Mouse (Mus musculus) adipocyte (in vitro differentiated cells): Measurements from ENCODE around the gene Grk6.
A peak's percentile ranks its signal among the peaks of the same experiment; 100 is the strongest.

ENCODE experiments used
- DNase-seq: peaks from one replicate; pipeline ENCODE4 v3.0.0-alpha.2; 2016; ENCODE audit warnings: low spot score

Gene Grk6

DNA sequence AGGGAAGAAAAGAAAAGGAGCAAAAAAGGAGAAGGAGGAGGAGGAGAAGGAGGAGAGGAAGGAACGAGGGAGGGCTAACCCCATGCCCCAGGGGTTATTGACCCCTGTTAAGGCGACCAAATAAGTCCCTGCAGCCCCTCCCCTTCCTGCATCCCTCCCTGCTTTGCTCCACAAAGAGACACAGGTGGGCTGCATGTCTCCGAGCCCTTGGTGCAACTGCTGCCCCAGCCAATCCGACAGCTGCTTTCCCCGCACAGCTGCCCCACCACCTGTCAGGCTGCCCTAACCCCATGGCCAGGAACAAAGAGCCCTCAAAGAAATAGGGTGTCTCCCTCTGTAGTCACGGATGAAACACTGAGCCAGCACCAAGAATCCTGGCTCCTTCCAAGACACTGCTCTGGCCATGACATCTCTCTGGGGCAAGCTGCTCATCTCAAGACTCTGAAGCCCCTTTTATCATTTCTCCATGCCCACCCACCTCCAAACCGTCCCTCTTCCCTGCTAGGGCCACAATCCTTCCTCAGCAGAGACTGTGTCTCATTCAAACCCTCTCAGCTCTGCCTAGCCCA is 39.7 kb downstream of the Grk6 start:
- DNase-seq = no peak

DNA sequence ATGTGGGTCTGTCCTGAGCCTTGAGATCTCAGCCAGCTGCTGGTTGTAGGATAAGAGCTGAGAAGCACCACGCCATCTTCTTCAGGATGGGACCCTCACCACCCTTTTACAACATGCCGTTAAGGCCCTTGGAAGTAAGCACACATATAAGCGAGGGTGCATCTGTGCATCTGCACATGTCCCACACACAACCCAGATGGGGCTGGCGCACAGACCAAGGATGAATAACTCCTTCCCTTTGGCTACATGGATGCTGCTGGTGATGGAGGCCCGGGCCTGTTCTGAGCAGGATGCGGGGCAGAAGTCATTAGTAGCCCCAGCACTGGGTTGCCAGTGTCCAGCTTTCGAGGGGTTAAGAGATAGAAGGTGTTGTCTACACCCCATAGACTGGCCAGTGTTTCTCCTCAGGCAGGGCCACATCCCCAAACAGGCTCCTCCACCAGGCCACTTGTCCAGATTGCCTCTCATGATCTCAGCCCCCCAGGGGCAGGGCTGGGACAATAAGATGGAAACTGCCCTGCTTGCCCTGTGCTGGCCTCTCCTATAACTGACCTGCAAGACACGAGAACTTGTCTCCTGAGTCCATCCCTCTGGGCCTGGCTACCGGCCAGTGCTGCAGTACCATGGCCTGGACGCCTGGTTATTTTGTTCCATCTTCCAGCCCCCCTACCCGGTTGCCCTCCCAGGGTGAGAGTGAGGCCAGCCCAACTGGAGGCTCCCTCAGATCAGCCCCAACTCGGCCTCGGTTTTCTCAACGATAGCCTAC is 41.3 kb downstream of the Grk6 start:
- DNase-seq = no peak

DNA sequence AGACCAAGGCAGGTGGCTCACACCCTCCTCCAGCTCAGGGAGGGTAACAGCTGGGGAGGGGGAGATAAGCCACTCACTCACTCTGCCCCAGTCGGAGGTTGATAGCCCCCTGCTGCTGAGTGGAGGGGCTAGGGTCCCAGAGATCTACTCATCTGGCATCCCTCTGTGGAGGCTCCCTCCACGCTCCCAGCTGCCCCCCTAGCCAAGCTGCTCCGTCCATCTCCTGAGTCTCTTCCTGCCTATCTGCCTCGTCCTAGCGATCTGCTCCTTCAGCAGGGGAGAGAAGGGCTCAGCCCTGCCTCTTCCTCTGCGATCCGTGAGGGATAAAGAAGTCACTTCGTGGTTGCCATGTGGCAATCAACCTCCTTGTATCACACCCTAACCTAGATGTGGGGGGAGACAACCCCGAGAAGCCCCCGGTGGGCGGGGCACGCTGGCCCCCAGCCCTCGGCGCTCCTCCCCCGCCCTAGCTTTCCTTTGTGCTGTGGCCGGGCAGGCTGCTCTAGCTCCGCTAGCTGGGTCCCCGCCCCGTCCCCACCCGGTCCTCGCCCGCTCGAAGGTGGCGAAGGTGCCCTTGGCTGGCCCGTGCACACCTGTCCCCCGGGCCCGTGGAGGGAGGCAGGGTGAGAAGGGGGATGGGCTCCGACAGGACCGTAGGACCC is 42.2 kb downstream of the Grk6 start:
- no peak for DNase-seq

DNA sequence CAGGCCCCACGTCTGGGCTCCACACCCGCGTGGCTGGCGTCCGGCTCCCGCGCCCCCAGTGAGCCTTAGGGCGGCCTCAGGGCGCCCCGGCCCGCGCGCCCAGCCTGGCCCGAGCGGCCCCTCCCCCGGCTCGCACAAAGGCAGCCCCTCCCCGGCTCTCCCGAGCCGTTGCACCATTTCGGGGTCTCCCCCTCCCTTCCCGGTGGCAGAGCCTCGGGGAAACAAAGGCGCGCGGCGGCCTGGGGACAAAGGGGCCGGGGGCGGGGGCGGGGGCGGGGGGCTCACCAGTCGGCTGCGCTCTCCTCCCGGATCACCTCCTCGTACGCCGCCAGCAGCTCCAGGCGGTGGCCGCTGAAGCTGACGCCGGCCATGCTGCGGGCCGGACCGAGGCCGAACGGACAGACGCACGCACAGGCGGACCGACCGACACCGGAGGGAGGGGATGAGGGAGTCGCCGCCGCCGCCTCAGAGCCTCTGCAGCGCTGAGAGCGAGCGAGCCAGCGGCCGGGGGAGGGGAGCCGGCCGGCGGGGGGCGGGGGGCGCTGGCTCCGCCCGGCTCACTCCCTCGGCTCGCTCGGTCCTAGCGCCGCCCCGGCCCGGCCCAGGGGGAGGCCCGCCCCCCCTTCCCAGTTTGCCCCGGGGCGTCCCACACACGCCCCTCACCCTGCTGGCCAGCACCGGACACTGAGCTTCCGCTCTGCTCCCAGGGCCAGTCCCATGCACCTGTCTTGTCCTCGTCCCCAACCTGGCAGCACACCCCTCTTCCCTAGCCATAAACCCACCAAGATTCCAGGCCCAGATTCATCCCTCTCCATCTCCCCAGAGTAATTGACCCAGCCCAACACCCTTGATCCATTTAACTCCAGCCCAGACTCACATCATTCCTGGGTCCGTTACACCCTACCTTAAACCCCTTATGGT is 43.0 kb downstream of the Grk6 start, which contains the start of gene Dbn1:
Gene Dbn1 (minus strand): TSS at position 534 of the 921 bp plus-strand sequence.
- DNase-seq = no peak

DNA sequence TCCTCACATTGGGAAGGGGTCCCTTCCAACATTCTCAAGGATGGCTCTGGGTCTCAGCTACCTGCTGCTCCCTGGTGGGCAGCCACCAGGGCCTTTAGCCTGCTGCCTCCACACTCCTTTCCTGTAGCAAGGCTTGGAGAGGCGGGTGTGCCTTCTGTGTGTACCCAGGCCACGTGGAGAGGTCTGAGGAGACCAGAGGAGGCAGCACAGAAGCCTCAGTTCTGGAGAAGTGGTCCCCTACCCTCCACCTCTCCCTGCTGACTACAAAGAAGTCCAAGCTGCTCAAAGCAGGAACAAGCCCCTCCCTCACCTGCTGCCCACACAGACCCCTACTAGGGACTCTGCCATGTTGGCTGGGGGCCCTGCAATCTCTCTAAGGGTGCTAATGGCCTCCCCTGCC is 49.4 kb downstream of the Grk6 start:
- DNase-seq = no peak

DNA sequence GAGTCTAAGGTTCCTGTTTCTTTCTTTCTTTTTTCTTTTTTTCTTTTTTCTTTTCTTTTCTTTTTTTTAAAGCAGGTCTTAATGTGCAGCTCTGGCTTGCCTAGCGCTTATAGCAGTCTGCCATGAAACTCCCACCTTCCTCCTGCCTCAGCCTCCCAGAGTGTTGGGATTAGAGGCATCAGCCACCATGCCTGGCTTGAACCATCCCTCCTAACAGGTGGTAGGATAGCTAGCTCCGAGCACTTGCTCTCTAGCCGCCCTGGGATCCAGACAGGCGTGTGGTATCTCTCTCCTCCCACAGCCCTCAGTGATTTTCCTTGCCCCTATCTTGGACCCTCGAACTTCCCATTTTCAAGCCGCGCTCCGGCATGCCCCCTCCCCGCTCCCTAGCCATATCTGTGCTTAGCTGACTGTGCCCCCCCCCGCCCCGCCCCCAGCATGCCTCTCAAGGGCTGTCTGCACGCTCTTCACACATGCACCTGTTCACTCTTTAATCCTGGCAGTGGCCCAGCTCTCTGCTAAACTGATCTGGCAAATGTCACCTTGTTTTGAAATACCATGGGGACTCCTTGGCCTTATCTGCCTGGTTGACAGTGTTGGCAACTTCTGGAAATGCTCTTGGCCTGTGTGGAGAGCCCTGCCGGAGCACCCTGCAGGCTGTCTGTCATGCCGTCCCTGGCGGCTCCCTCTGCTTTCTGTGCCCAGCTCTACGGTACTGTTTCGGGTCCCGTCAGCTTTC is 50.2 kb downstream of the Grk6 start:
- peak; percentile 19 for DNase-seq

DNA sequence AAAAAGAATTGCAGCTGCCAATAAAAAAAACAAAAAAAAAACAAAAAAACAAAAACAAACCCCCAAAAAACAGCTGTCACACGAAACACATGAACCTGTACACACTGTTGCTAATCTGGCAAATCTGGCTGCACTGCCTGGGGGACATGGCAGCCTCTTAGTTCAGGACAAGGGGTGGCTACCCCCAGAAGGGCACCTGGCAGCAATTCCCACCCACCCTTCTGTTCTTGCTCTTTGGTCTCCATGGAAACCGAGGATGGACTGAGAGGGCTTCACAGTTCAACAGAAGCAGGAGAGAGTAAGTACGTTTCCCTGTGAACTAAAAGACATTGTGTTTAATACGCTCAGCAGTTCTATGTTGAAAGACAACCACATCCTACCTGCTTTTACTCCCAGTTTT is 50.8 kb downstream of the Grk6 start:
- no peak for DNase-seq

DNA sequence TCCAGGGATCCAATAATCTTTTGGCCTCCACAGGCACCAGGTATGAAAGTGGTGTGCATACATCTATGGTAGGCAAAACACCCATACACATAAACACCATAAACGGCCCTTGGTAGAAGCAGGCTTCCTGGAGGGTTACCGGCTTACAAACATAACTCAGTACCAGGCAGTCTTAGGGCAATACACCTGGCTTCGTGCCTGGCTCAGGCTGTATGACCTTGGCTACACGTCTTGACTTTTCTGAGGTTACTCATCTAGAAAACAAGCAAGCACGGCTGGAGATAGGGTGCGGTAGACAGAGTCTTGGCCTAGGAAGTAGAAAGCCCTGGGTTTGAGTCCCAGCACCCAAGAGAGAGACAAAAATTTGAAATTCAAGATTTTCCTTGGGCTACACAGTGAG is 51.8 kb downstream of the Grk6 start:
- DNase-seq = no peak

DNA sequence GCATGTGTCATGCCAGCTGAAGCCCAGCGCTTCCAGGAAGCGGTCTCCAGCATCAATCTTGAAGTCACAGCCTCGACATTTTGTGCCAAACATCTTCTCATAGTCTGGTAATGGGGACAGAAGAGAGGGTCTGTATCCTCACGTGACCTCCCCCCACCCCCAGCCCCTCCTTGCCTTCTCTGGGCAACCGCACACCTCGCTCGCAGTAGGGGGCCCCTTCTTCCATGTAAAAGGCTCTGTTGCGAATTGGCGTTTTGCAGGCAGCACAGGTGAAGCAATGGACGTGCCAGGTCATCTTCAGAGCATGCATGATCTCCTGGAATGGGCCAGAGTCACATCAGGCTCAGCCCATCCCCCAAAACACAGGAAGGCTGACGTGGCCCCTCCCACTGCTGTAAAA is 54.0 kb downstream of the Grk6 start:
- no peak for DNase-seq

DNA sequence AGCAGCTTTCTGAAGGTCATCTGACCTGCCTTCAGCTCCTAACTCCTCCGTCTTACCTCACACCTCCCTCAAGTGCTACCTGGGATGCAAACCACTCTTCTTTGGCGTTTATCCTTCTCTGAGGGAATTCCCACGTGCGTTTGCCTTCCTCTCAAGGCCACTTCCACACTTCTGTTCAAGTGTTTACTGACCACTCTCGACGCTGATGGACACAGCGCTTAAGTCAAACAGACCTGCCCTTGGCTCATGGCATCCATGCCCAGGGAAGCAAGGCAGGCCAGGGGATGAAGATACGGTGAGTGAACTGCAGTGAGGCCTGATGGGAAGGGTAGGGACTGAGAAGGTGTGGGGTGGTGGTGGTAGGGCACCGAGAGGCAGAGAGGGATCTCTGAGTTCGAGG is 55.7 kb downstream of the Grk6 start:
- DNase-seq = no peak

DNA sequence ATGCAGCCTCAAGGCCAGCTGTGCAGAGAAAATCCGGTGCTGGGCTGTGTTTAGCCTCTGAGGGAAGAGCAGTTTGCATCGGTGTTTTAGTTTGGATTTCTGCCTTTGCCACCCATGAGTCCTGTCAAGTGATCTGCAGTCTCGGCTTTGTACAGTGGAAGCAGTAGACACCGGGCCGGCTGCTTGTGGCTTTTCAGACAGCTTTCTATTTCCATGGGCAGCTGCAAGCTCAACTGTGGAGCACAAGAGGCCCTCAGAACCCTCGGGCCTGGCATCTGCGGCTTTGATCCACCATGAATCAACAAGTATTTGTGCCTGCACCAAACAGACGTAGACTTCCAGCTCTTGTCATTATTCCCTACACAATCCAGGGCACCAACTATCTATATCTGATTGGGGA is 57.5 kb downstream of the Grk6 start:
- DNase-seq = no peak

DNA sequence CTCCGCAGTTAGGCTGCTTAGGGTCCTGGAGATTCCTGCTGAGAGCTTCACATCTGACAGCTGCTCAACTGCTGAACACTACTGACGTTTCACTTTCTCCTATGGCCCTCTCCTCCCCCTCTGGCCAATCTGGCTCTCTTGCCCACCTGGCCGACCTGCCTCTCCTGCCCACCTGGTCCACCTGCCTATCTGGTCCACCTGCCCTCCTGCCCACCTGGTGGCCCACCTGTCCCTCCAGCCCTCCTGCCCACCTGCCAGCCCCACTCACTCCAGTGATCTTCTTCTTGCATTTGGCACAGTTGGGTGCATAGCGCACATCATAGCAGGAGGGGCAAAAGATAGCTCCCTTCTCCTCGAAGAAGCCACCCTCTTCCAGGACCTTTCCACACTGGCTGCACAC is 59.5 kb downstream of the Grk6 start:
- DNase-seq = no peak

DNA sequence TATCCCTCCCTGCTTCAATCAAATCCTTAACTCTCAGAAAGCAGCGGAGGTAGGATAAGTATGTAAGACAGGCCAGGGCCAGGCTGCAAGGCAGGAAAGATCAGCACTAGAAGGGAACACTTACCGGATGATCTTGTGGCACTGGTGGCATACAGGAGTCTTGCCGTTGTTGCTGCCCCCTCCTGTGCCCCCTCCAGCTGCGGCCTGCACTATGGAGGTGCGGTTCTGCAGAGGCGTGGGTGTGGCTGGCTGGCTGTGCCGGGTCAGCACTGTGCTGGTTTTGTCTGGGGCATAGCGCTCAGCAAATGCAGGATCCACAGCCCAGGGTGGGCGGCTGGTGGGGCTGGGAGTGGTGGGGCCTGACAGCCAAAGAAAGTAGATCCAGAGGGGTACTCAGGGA is 60.9 kb downstream of the Grk6 start:
- no peak for DNase-seq

DNA sequence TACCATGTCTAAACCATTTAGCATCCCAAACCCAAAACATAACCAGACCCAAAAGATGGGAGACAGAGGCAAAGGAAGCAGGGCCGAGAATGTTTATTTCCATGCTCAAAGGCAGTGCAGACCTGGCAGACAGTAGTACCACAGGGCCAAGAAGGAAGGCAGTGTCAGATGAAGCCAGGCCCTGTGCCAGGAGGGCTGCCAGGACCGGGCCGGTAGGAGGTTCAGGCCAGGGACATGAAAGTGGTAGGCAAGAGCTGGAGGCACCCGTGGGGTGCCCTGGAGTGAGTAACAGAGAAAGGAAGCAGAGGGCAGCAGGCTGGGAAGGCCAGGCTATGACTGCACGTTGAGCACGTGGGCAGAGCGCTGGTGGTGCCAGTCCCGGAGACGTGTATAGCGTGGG is 61.8 kb downstream of the Grk6 start:
- peak; percentile 23 for DNase-seq

DNA sequence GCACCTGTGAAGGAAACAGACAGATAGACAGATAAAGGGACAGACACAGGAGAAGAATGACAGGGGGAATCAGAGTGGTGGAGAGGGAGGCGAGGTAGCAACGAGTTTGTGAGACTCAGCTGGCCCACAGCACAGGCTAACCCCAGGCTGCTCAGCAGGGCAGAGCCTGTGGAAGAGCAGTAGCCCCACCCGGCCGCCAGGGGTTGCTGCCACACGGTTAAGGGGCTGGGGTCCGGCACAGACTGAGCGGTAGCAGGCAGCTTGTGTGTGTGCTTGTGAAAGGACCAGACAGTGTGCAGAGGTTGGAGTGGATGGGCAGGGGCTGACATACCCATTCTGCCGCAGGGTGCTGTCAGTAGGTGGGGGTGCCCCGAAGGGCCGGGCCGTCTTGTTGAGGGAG is 63.0 kb downstream of the Grk6 start:
- DNase-seq = no peak

DNA sequence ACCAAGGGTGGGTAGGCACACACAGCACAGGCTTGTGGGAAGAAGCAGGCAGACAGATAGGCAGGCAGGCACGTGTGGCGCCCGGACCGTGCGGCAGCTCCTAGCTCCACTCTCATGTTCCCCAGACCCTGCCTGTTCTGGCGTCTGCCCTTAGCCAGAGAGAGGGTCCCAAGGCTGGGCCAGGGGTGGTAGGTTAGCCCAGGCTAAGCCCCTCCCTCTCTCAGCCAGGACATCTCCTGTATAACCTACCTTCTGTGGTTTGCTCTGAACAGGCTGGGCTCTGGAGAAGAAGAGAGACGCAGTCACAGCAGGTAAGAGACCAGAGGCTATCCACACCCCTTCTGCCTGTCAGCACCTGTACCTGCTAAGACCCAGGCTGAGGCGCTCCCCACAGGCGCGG is 63.7 kb downstream of the Grk6 start:
- no peak for DNase-seq

DNA sequence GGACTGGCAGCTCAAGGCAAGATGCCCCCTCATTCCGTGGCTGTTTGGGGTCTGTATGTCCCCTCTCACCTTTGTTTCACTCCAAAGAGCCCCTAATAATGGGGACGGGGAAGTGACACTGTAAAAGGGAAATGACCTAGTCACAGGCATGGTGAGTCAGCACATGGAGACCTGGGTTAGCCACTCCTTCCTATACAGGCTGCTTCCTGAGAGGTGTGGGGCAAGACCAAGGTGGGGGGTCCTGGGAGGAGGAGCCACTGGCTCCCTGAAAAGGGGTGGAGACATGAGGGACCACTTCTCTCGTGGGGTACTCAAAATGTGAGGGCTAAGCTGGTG is 65.4 kb downstream of the Grk6 start:
- no peak for DNase-seq
